Mouse (Mus musculus): ENCODE data around the gene Hps1.

The Hps1 gene

GRCm38 (mm10) chr19:42717668-42718067 lies 62.1 kb downstream of the Hps1 start:
- no peak for DNase-seq (ENCODE audit: low read depth)

- DNase-seq (ENCODE audit: low read depth): no peak
Observed at GRCm38 (mm10) chr19:42716507-42716906, 63.3 kb downstream of the Hps1 start.

- no peak for DNase-seq (ENCODE audit: low read depth)
Observed at GRCm38 (mm10) chr19:42713770-42714169, 66.0 kb downstream of the Hps1 start.

Data from naive thymus-derived CD4-positive, alpha-beta T cell, adult 2 months (primary cell).